Mouse (Mus musculus) CH12.LX (cell line): ENCODE data around the gene Wipi2. TPM values are rescaled to one million over a fixed set of nuclear protein-coding genes. Genes with fewer than 3 reads are reported as not detected.

ENCODE experiments used
- DNase-seq: peaks from one replicate; pipeline ENCODE4 v3.0.0-alpha.2; 2013; ENCODE audit errors: extremely low read depth
- H3K27ac ChIP-seq: 2 replicates; pipeline ENCODE4 v1.5.1; 2012; ENCODE audit warnings: low read depth, mild to moderate bottlenecking, control low read depth, moderate library complexity; ENCODE audit not compliant: insufficient read depth
- H3K27me3 ChIP-seq: replicated peaks from 2 replicates; pipeline ENCODE3; 2012; ENCODE audit warnings: inconsistent platforms
- H3K36me3 ChIP-seq, 2 experiments: replicated peaks in 1 of 2; 2 replicates each; pipeline versions ENCODE3 to v1.6.1; 2012; ENCODE audit warnings: inconsistent platforms in 1 of 2, low read length in 1 of 2, mild to moderate bottlenecking in 1 of 2, mixed read lengths in 1 of 2, moderate library complexity in 1 of 2; ENCODE audit not compliant: control insufficient read depth in 1 of 2, insufficient read depth in 1 of 2
- H3K4me1 ChIP-seq, 2 experiments: 2 replicates each; pipeline ENCODE4 v1.6.1; 2012; ENCODE audit warnings: inconsistent platforms in 1 of 2, moderate library complexity in 1 of 2; ENCODE audit not compliant: insufficient read depth in 2 of 2, control insufficient read depth in 1 of 2
- H3K4me2 ChIP-seq: 2 replicates; pipeline ENCODE4 v1.6.1; 2012; ENCODE audit warnings: low read depth, mild to moderate bottlenecking, control low read depth; ENCODE audit not compliant: poor library complexity, insufficient read depth, severe bottlenecking
- H3K4me3 ChIP-seq, 3 experiments: fragments of 150-350 bp in 1 of 3; sonication (generic) in 1 of 3; replicated peaks in 1 of 3; 2 replicates each; pipeline versions ENCODE3 to v1.5.1; 2011 to 2012; ENCODE audit warnings: low read depth in 2 of 3, low read length in 2 of 3, mild to moderate bottlenecking in 2 of 3, moderate library complexity in 2 of 3, control low read depth in 1 of 3, improper control_type of control experiment in 1 of 3, inconsistent platforms in 1 of 3, mixed read lengths in 1 of 3; ENCODE audit not compliant: poor library complexity in 1 of 3
- H3K79me2 ChIP-seq: replicated peaks from 2 replicates; pipeline ENCODE4 v1.6.1; 2012; ENCODE audit warnings: mild to moderate bottlenecking, moderate library complexity; ENCODE audit not compliant: control insufficient read depth, poor library complexity, insufficient read depth, severe bottlenecking; ENCODE audit errors: extremely low read depth
- H3K9ac ChIP-seq: 2 replicates; pipeline ENCODE4 v1.6.1; 2012; ENCODE audit warnings: low read depth, mild to moderate bottlenecking, control low read depth, moderate library complexity; ENCODE audit not compliant: insufficient read depth
- H3K9me3 ChIP-seq: replicated peaks from 2 replicates; pipeline ENCODE3; 2012; ENCODE audit warnings: low read length, inconsistent platforms, mixed read lengths
- BHLHE40 ChIP-seq: IDR thresholded peaks from 2 replicates; pipeline ENCODE4 v1.6.1; 2011; ENCODE audit warnings: mild to moderate bottlenecking, low read depth, low read length, improper control_type of control experiment
- CTCF ChIP-seq, 2 experiments: IDR thresholded peaks in 1 of 2; conservative IDR thresholded peaks in 1 of 2; 2 replicates each; pipeline ENCODE4 v1.5.1; 2011 to 2012; ENCODE audit warnings: low read depth in 2 of 2, low read length in 2 of 2, improper control_type of control experiment in 1 of 2, inconsistent platforms in 1 of 2, mild to moderate bottlenecking in 1 of 2, moderate library complexity in 1 of 2
- ELF1 ChIP-seq: IDR thresholded peaks from 2 replicates; pipeline ENCODE4 v1.6.1; 2014; ENCODE audit warnings: low read depth, mild to moderate bottlenecking, inconsistent platforms, low read length, improper control_type of control experiment
- ETS1 ChIP-seq: conservative IDR thresholded peaks from 2 replicates; pipeline ENCODE4 v1.6.1; 2012; ENCODE audit warnings: low read depth, mild to moderate bottlenecking, inconsistent platforms, low read length, improper control_type of control experiment, moderate library complexity
- GABPA ChIP-seq: IDR thresholded peaks from 2 replicates; pipeline ENCODE4 v1.6.1; 2012; ENCODE audit warnings: low read depth, low read length, improper control_type of control experiment, inconsistent platforms; ENCODE audit not compliant: insufficient replicate concordance
- IRF4 ChIP-seq: IDR thresholded peaks from 2 replicates; pipeline ENCODE4 v1.6.1; 2014; ENCODE audit warnings: low read depth, mild to moderate bottlenecking, inconsistent platforms, low read length, improper control_type of control experiment
- JUN ChIP-seq: IDR thresholded peaks from 2 replicates; pipeline ENCODE4 v1.6.1; 2011; ENCODE audit warnings: low read depth, mild to moderate bottlenecking, low read length, improper control_type of control experiment, moderate library complexity; ENCODE audit not compliant: insufficient read depth
- MAZ ChIP-seq: IDR thresholded peaks from 2 replicates; pipeline ENCODE4 v1.6.1; 2012; ENCODE audit warnings: low read depth, mild to moderate bottlenecking, inconsistent platforms, low read length, improper control_type of control experiment, moderate library complexity
- MEF2A ChIP-seq: IDR thresholded peaks from 2 replicates; pipeline ENCODE4 v1.6.1; 2014; ENCODE audit warnings: low read depth, mild to moderate bottlenecking, inconsistent platforms, low read length, improper control_type of control experiment, borderline replicate concordance
- MXI1 ChIP-seq: IDR thresholded peaks from 2 replicates; pipeline ENCODE4 v1.6.1; 2011; ENCODE audit warnings: mild to moderate bottlenecking, low read depth, low read length, improper control_type of control experiment
- MYC ChIP-seq: IDR thresholded peaks from 2 replicates; pipeline ENCODE4 v1.6.1; 2011; ENCODE audit warnings: low read depth, mild to moderate bottlenecking, improper control_type of control experiment, low read length
- POLR2AphosphoS2 ChIP-seq: IDR thresholded peaks from 2 replicates; pipeline ENCODE4 v1.6.1; 2011; ENCODE audit warnings: low read depth, low read length, improper control_type of control experiment
- RAD21 ChIP-seq: IDR thresholded peaks from 2 replicates; pipeline ENCODE4 v1.6.1; 2011; ENCODE audit warnings: low read depth, mild to moderate bottlenecking, low read length, improper control_type of control experiment, moderate library complexity
- RCOR1 ChIP-seq: conservative IDR thresholded peaks from 2 replicates; pipeline ENCODE4 v1.6.1; 2012; ENCODE audit warnings: low read depth, mild to moderate bottlenecking, inconsistent platforms, low read length, improper control_type of control experiment
- SIN3A ChIP-seq: IDR thresholded peaks from 2 replicates; pipeline ENCODE4 v1.6.1; 2012; ENCODE audit warnings: low read length, improper control_type of control experiment, inconsistent platforms
- TBP ChIP-seq: conservative IDR thresholded peaks from 2 replicates; pipeline ENCODE4 v1.6.1; 2011; ENCODE audit warnings: low read depth, low read length, improper control_type of control experiment
- UBTF ChIP-seq: IDR thresholded peaks from 2 replicates; pipeline ENCODE4 v1.6.1; 2012; ENCODE audit warnings: low read depth, mild to moderate bottlenecking, inconsistent platforms, low read length, improper control_type of control experiment, moderate library complexity
- ZC3H11A ChIP-seq: IDR thresholded peaks from 2 replicates; pipeline ENCODE4 v1.6.1; 2012; ENCODE audit warnings: low read depth, mild to moderate bottlenecking, inconsistent platforms, low read length, improper control_type of control experiment
- ZNF384 ChIP-seq: IDR thresholded peaks from 2 replicates; pipeline ENCODE4 v1.6.1; 2012; ENCODE audit warnings: low read depth, low read length, improper control_type of control experiment, inconsistent platforms
- dilution Hi-C: fragments of 300-500 bp; cut with MboI; formaldehyde crosslinking; loops from 2 replicates; pipeline ENCODE4 v1.14.3; 2020; ENCODE audit warnings: low sequenced_read_pairs; ENCODE audit not compliant: extremely low pct_unique_long_range_greater_than_20kb, extremely low pct_ligation_motif_present
- in situ Hi-C: fragments of 300-500 bp; cut with MboI; formaldehyde crosslinking; loops from 3 replicates; pipeline ENCODE4 v1.14.3; 2019; ENCODE audit warnings: low sequenced_read_pairs, low pct_ligation_motif_present, low pct_unique_long_range_greater_than_20kb, mixed read lengths
- polyA plus RNA-seq: library from polyadenylated mRNA; unstranded; fragments of >175 nt; gene quantifications from 2 replicates; pipeline ENCODE4 v1.2.1, GENCODE M21; 2012; ENCODE audit warnings: low read depth; ENCODE audit not compliant: insufficient read length
- total RNA-seq, 2 experiments: library from RNA; depleted of rRNA; stranded (reverse); fragments of 300-350 nt in 1 of 2; fragments of >200 nt in 1 of 2; gene quantifications; 2 replicates each; pipeline ENCODE4 v1.2.3; 2012 to 2014

The Wipi2 gene
- total and polyA plus RNA-seq, 3 experiments: 38.0 to 47.4 (median 43.4) TPM

GRCm38 (mm10) chr5:142692971-142693737 is 65.7 kb downstream of the Wipi2 start:
- H3K79me2 ChIP-seq: no peaks in the 10 kb centered on the region
- no peak overlapping the region for H3K9ac ChIP-seq
- no peaks in the 10 kb centered on the region for H3K4me1 ChIP-seq
- H3K4me3 ChIP-seq: no peak overlapping the region
- no peak for DNase-seq
- H3K4me2 ChIP-seq: no peak overlapping the region
- peaks cover 35% of the 10 kb centered on the region for H3K27me3 ChIP-seq
- H3K36me3 ChIP-seq: no peaks in the 10 kb centered on the region
- in situ Hi-C loops (no loop called here), dilution Hi-C loops (no loop called here)
- H3K27ac ChIP-seq: no peak overlapping the region
- no peak for TF ChIP-seq RCOR1
- TF ChIP-seq UBTF: no peak
- TF ChIP-seq GABPA: no peak
- no peak for TF ChIP-seq BHLHE40
- peaks cover 2% of the 10 kb centered on the region for H3K9me3 ChIP-seq

GRCm38 (mm10) chr5:142693738-142694430 is 66.4 kb downstream of the Wipi2 start:
- TF ChIP-seq GABPA: no peak
- TF ChIP-seq SIN3A: no peak
- no peak for TF ChIP-seq MAZ
- TF ChIP-seq ZNF384: no peak
- TF ChIP-seq RAD21: no peak
- no peak for TF ChIP-seq CTCF (conservative IDR thresholded peaks at IDR 0.05 in 1 of 2, IDR thresholded peaks at IDR 0.05 in 1 of 2; ENCODE audit: low read depth in 2 of 2, low read length in 2 of 2)
- TF ChIP-seq MEF2A: no peak
- no peak for TF ChIP-seq ELF1
- no peak for TF ChIP-seq MYC
- TF ChIP-seq MXI1: no peak
- no peak for TF ChIP-seq JUN
- TF ChIP-seq IRF4: no peak
- TF ChIP-seq POLR2AphosphoS2: no peak
- no peak for TF ChIP-seq TBP
- TF ChIP-seq ETS1: no peak
- no peak for TF ChIP-seq ZC3H11A
- no peak for TF ChIP-seq UBTF
- H3K79me2 ChIP-seq: no peaks in the 10 kb centered on the region
- in situ Hi-C loops: no loop called here
- H3K4me1 ChIP-seq: peaks cover 0 to 3% of the 10 kb centered on the region in 2 experiments; a peak in 2 of 4 replicates
- no peaks in the 10 kb centered on the region for H3K36me3 ChIP-seq
- no peak for DNase-seq
- no peak overlapping the region for H3K27ac ChIP-seq
- peaks cover 36% of the 10 kb centered on the region for H3K27me3 ChIP-seq
- H3K4me3 ChIP-seq: no peak overlapping the region
- dilution Hi-C loops: no loop called here
- no peak overlapping the region for H3K4me2 ChIP-seq
- no peak overlapping the region for H3K9ac ChIP-seq
- no peaks in the 10 kb centered on the region for H3K9me3 ChIP-seq
